Mouse (Mus musculus) liver, postnatal 0 days (tissue): ENCODE data around the gene Kirrel3.

Experiments used
- CTCF ChIP-seq: sonication (generic); IDR thresholded peaks from 2 replicates; pipeline ENCODE4 v1.5.1; 2016; ENCODE audit warnings: antibody characterized with exemption, low read depth
- EP300 ChIP-seq: IDR thresholded peaks from 2 replicates; pipeline ENCODE4 v1.6.1; 2016; ENCODE audit warnings: antibody characterized with exemption, low read depth, mild to moderate bottlenecking

DNA sequence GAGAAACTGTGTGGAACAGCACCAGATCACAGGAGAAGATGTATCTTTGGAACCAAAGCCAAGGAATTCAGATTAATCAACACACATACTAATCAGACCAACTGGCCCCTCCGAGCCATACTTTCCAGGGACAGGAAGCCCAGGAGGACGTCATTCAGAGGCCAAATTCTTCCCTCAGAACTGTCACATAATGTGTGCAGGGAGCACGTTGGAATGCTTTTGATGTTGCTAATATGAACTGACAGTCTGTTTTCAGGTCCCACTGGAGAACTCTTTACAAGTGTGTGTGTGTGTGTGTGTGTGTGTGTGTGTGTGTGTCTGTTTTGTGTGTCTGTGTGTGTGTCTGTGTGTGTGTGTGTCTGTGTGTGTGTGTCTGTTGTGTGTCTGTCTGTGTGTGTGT, 345.0 kb downstream of the Kirrel3 start:
- TF ChIP-seq CTCF = no peak
- TF ChIP-seq EP300 = no peak
